Mouse (Mus musculus) hindbrain, embryonic 10.5 days (tissue): ENCODE measurements around the gene Jhy. TPM values are rescaled to one million over a fixed set of nuclear protein-coding genes. Genes with fewer than 3 reads are reported as not detected.

Experiments used
- DNase-seq: peaks from one replicate; pipeline ENCODE4 v3.0.0-alpha.2; 2017; ENCODE audit warnings: low spot score
- H3K27ac ChIP-seq: fragments of 300-500 bp; sonication (generic); 2 replicates; pipeline ENCODE4 v1.5.1; 2016; ENCODE audit warnings: mild to moderate bottlenecking, moderate library complexity
- H3K27me3 ChIP-seq: fragments of 300-500 bp; sonication (generic); 2 replicates; pipeline ENCODE4 v1.6.1; 2016; ENCODE audit warnings: mild to moderate bottlenecking; ENCODE audit not compliant: poor library complexity, insufficient read depth, severe bottlenecking
- H3K36me3 ChIP-seq: fragments of 300-500 bp; sonication (generic); 2 replicates; pipeline ENCODE4 v1.6.1; 2016; ENCODE audit warnings: mild to moderate bottlenecking, moderate library complexity
- H3K4me1 ChIP-seq: fragments of 300-500 bp; sonication (generic); replicated peaks from 2 replicates; pipeline ENCODE4 v1.6.1; 2016; ENCODE audit warnings: mild to moderate bottlenecking
- H3K4me3 ChIP-seq: fragments of 300-500 bp; sonication (generic); 2 replicates; pipeline ENCODE4 v1.5.1; 2016; ENCODE audit warnings: mild to moderate bottlenecking, moderate library complexity
- H3K9me3 ChIP-seq: fragments of 300-500 bp; sonication (generic); 2 replicates; pipeline ENCODE4 v1.6.1; 2016; ENCODE audit warnings: mild to moderate bottlenecking, moderate library complexity
- WGBS: fragments of 180-500 bp; shearing (Covaris S2); methylation state at CpG from one replicate; pipeline ENCODE4 v1.1.7; 2016; 5-methylcytosine and 5-hydroxymethylcytosine counted together
- polyA plus RNA-seq: library from polyadenylated mRNA; unstranded; fragments of >200 nt; fragmentation: Nextera tagmentation; extraction: Ambion mirVana; gene quantifications from 2 replicates; pipeline ENCODE4 v1.2.1, GENCODE M21; 2016

Jhy gene
- polyA plus RNA-seq, 1 experiment from 2014 or later = 1.6 TPM

DNA sequence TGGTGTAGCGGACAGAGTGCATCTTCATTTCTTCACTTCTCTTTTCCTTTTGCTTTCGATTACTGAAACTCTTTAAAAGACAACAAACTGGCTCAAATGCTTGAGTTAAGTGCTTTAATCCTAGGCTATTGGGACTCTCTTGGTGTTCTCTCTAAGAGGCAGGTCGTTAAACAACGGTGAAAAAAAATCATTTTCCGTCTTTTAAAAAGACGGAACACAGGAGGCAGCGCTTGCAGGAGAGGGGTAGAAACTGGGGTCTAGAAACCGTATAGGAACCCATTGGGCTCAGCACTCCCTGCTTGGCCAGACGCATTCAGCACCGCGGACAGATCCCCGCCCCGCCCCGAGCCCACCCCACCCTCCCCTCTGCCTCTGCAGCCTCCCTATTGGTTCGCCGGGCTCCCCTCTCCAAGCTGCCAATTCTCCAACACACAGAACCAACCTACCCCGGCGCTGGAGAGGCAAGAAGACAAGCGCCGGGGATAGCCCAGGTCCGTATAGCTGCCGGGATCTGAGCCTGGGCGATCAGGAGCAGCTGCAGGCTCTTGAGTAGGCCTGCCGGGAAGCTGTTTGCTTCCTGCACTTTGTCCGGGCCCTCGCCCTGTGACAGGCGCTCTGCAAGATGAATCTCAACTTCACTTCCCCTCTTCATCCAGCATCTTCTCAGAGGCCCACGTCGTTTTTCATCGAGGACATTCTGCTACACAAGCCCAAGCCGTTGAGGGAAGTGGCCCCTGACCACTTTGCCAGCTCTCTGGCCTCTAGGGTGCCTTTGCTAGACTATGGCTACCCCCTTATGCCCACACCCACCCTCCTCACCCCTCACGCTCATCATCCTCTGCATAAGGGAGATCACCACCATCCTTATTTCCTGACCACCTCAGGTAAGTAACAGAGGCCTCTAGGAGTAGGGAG is 90.1 kb downstream of the Jhy start, which contains the start of gene Bsx:
TSS of gene Bsx (plus strand) at position 572 of the 915 bp plus-strand sequence.
- WGBS = 2% methylated on average over 32 of the region's 32 CpGs
- peak; percentile 89 for DNase-seq
- H3K4me3 ChIP-seq = peak within 1 kb of the TSS; percentile 32; the same call in 1 of the 2 replicates

DNA sequence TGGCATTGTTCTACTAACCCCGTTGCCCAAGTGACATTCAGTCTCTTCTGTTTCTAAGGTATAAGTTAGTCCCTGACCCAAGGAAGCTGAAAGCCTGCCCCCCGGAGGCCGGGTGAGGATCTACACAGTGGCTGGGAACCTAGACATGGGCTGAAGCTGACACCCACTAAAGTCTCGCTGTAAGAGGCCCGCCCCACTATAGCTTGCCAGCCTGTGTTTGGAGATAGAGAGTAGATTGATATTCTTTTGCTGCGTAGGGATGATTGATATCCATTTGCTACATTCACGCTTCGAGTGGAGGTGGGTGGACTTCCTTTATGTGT is 91.8 kb downstream of the Jhy start:
- Histone ChIP-seq H3K27ac (no peak overlapping the region), H3K36me3 (no peaks in the 10 kb centered on the region), H3K4me3 (peak overlapping the region; percentile 41), H3K9me3 (no peaks in the 10 kb centered on the region), H3K4me1 (peaks cover 17% of the 10 kb centered on the region; the same call in 1 of the 2 replicates), H3K27me3 (peaks cover 96% of the 10 kb centered on the region)
- no peak for DNase-seq
- 5% methylated on average over 8 of the region's 8 CpGs for WGBS

More for the DNA sequence above, 90.1 kb downstream of the Jhy start, which contains the start of gene Bsx:
- no peak within 1 kb of the TSS for H3K27ac ChIP-seq
- no peaks in the 10 kb centered on the region for H3K36me3 ChIP-seq
- H3K4me1 ChIP-seq = peaks cover 31% of the 10 kb centered on the region
- H3K9me3 ChIP-seq = no peaks in the 10 kb centered on the region
- H3K27me3 ChIP-seq = peaks cover 99% of the 10 kb centered on the region

DNA sequence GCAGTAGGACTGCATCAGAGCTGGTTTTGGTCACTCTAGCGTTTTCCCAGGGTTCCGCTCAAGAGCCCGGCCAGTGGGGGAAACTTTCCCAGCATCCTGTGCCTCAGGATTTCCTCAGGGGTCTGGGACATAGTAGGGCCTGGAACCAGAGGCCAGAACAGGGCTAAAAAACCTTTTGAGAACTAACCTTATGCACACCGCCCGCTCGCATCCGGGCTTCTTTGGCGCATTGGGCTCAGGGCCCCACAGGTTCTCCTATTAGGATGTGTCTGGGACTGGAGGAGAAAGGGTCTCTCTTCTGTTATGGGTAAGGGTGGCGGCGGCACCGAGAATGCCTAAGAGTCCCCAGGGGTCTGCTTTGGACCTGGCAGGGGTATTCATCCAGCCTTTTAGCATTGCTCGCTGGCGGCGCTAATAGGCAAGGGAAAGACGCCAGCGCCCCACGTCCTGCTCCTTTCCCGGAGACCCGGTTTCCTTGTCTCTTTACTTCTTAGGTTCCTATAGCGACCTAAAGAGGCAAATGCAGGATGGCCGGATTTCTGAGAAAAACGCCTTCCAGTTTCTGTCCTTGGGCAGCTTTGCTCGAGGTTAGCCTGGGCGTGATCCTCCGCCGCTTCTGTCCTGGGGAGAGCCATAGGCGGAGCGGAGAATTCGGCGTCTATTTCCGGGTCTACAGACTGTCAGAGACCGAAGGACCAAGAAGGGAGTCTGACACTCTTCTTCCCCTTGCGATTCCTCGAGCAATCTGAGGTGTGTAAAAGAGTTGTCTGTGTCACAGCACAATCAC is 92.4 kb downstream of the Jhy start:
- Histone ChIP-seq H3K9me3 (no peaks in the 10 kb centered on the region), H3K36me3 (no peaks in the 10 kb centered on the region), H3K4me3 (peak overlapping the region; percentile 41), H3K27ac (no peak overlapping the region), H3K4me1 (peaks cover 17% of the 10 kb centered on the region; the same call in 1 of the 2 replicates), H3K27me3 (peaks cover 91% of the 10 kb centered on the region)
- DNase-seq = peak; percentile 52
- WGBS = 2% methylated on average over 34 of the region's 34 CpGs

DNA sequence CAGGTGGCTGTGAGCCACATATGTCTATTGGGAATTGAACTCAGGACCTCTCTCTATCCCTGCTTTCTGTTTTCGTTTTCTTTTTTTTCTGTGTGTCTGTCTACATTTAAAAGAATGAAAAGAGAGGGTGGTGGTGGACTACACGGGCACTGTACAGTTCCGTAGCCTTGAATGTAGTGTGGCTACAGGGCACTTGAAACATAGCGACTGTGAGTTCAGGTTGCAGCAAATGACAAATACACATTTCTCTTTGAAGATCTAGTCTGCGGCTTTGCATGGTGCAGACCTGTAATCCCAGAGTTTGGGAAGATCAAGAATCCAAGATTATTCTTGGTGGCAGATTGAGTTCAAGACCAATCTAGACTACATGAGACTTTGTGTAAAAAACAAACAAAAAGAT is 93.6 kb downstream of the Jhy start:
- H3K27me3 ChIP-seq = peaks cover 79% of the 10 kb centered on the region
- H3K4me1 ChIP-seq = peaks cover 17% of the 10 kb centered on the region; the same call in 1 of the 2 replicates
- H3K36me3 ChIP-seq = no peaks in the 10 kb centered on the region
- no peak for DNase-seq
- H3K4me3 ChIP-seq = no peak overlapping the region
- no peak overlapping the region for H3K27ac ChIP-seq
- 83% methylated on average over 5 of the region's 5 CpGs for WGBS
- H3K9me3 ChIP-seq = no peaks in the 10 kb centered on the region

DNA sequence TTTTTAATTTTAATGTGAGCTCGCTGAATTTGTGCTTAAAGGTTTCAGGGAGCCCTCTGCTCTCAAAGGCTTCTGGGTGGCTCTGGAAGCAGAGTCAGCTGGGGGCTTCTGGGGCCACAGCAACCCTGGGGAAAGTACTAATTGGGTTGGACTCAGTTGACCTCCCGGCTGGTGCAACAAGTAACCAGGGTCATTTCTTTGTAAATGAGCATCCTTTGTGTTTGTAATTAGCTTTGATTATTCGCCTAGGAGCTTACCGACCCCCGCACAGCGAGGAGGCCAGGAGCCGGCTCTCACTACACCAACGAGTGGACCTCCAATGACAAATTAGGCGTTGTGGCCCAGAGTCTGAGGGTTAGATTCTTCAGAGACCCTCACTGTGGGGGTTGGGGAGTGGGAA is 104.7 kb downstream of the Jhy start:
- 1% methylated on average over 9 of the region's 9 CpGs for WGBS
- H3K4me3 ChIP-seq = peak overlapping the region; percentile 47
- peak; percentile 35 for DNase-seq
- H3K27me3 ChIP-seq = peaks cover 91% of the 10 kb centered on the region
- H3K9me3 ChIP-seq = no peaks in the 10 kb centered on the region
- H3K4me1 ChIP-seq = peaks cover 9% of the 10 kb centered on the region
- no peak overlapping the region for H3K27ac ChIP-seq
- H3K36me3 ChIP-seq = no peaks in the 10 kb centered on the region

DNA sequence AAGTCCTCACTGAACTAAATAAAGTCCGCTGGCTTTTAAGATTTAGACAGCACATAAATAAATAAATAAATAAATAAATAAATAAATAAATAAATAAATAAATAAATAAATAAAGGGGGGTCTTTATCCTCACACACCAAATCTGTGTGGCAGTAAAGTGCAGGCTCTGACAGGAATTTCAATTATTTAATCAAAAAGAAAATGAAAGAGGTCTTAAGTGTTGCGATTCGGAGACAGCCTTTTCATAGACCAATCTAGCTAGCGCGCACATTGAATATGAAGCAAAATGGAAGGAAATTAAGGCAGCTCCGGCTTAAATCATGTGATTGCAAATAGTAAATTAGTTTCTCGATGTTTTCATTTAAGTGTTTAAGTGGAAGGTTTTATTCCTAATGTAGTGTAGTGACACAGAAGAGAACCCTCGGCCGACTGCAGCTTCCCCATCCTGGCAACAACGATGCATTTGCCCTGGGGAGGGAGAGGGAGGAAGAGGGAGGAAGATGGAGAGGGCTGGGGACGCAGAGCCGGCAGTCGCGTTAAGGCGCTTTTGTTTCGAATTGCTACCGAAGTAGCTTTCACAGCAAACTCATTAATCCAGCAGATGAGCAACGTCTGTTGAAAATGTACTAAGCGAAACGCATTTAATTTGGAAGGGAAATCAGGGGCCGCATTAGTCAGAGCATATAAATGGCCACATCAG is 105.3 kb downstream of the Jhy start:
- 8% methylated on average over 21 of the region's 21 CpGs for WGBS
- Histone ChIP-seq H3K4me1 (peaks cover 9% of the 10 kb centered on the region), H3K9me3 (no peaks in the 10 kb centered on the region), H3K27me3 (peaks cover 91% of the 10 kb centered on the region), H3K4me3 (peak overlapping the region; percentile 47), H3K27ac (peak overlapping the region; percentile 35; the same call in 1 of the 2 replicates), H3K36me3 (no peaks in the 10 kb centered on the region)
- DNase-seq = no peak

DNA sequence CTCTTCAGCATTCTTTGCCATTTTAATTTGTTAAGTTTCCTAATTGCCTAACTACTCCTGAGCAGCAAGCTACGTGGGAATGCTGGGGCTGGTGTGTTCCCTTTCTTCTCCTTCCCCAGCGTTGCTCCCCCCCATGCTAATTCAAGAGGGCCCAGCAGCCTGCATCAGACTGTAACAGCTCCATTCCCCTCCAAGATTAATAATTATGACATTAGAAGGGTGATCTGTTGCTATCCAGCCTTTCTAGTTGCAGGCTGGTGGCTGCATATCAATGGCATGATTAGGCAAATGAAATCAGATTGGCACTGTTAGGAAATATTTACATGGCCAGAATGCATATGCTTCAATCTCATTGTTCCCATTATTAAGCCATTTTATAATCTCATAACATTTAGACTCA is 112.4 kb downstream of the Jhy start:
- no peak overlapping the region for H3K27ac ChIP-seq
- H3K4me3 ChIP-seq = no peak overlapping the region
- H3K9me3 ChIP-seq = no peaks in the 10 kb centered on the region
- DNase-seq = no peak
- no peaks in the 10 kb centered on the region; the same call in 1 of the 2 replicates for H3K4me1 ChIP-seq
- H3K27me3 ChIP-seq = peaks cover 51% of the 10 kb centered on the region
- no peaks in the 10 kb centered on the region for H3K36me3 ChIP-seq
- 29% methylated on average over 2 of the region's 2 CpGs for WGBS

Other genes starting within 250 kb of the Jhy start
- 2,933 and 3,536 TPM in 2 replicates for gene Hspa8, start 163.1 kb downstream of the Jhy start, polyA plus RNA-seq
- 0.12 TPM in 1 of 2 replicates, not detected in the other for gene Bsx, start 90.0 kb downstream of the Jhy start, polyA plus RNA-seq
- gene Crtam, start 40.5 kb upstream of the Jhy start, polyA plus RNA-seq = 0.09 and 0.13 TPM in 2 replicates
- gene Ubash3b, start 197.6 kb upstream of the Jhy start, polyA plus RNA-seq = 7.3 and 8.5 TPM in 2 replicates